Mouse (Mus musculus) retina, adult 2 months (tissue): ENCODE data around the gene Tuba1a.
"Not testable (repeated sequence)": the region's sequence is repeated elsewhere in the genome, so short reads cannot be mapped to it uniquely, and the experiment has no call there.

Experiments used
- DNase-seq: peaks from one replicate; pipeline ENCODE4 v3.0.0-alpha.2; 2012; ENCODE audit warnings: low read depth, low spot score

Tuba1a gene

DNA sequence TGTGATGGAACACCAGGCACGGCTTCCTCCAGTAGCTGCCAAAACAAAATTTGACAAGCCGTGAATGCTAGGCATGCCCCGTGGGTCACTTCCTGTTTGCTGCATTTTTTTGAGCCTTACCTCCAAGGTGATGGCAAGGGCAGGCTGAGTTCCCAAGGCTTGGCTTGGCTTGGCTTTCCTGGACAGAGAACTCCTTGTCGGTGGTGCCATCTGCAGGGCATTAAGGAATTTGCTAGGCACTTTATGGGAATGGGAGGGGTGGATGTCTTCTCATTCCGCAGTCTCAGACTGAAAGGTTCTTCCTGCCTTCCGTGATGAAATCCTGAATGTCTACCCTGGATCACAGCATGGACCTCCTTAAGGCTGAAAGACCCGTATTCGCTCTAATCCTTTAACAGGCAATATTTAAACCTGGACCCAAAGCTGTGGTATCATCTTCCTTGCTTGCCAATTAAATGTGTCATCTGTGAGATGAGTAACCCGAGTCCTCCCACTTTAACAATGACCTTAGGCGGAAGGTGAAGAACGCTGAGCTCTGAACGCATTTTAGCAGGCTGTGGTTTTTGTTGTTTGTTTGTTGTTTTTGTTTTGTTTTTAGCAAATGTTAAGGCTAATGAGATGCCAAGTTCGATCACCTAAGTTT lies 24.8 kb downstream of the Tuba1a start:
- DNase-seq = peak; percentile 65

- DNase-seq = no peak
Measured at GRCm38 (mm10) chr15:98927566-98927965, 25.9 kb downstream of the Tuba1a start.

DNA sequence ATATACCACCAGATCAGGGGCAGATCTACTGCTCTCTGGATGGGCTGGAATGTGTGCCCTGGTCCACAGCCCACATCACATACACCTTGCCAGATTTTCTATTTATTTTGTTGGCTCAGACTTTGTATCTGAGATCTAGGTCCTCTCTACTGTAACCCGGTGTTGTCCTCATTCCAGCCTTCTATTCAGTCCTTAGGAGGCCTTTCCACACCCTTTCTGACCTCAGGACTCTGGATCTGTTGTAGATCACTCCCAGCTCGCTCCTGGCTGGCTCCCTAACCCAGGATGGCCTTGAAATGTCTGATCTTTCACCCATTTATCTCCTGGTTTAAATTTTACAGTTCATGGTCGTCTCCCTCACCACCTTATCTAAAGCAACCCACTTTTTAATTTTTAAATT lies 28.8 kb downstream of the Tuba1a start:
- no peak for DNase-seq

DNA sequence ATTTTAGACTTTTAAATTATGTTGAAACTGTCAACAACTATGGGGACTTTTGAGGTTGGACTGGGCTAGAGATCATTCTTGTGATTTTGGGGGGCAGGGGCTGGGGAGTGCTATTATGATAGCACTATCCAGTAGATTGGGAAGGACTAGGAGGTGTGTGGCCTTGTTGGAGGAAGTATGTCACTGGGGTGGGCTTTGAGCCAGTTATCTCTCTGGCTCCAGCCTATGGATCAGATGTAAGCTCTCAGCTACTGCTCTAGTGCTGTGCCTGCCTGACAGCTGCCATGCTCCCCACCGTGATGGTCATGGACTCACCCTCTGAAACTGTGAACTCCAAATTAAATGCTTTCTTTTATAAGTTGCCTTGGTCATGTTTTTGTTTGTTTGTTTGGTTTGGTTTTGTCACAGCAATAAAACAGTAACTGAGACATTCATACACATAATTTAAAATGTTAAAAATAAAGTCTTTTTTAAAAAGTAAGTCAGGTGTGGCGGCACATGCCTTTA lies 30.4 kb downstream of the Tuba1a start:
- no peak for DNase-seq

GRCm38 (mm10) chr15:98922581-98922980 lies 30.9 kb downstream of the Tuba1a start:
- DNase-seq = no peak

GRCm38 (mm10) chr15:98921510-98921909 lies 32.0 kb downstream of the Tuba1a start:
- DNase-seq = no peak

GRCm38 (mm10) chr15:98918499-98918895 lies 35.0 kb downstream of the Tuba1a start:
- not testable (repeated sequence) for DNase-seq

DNA sequence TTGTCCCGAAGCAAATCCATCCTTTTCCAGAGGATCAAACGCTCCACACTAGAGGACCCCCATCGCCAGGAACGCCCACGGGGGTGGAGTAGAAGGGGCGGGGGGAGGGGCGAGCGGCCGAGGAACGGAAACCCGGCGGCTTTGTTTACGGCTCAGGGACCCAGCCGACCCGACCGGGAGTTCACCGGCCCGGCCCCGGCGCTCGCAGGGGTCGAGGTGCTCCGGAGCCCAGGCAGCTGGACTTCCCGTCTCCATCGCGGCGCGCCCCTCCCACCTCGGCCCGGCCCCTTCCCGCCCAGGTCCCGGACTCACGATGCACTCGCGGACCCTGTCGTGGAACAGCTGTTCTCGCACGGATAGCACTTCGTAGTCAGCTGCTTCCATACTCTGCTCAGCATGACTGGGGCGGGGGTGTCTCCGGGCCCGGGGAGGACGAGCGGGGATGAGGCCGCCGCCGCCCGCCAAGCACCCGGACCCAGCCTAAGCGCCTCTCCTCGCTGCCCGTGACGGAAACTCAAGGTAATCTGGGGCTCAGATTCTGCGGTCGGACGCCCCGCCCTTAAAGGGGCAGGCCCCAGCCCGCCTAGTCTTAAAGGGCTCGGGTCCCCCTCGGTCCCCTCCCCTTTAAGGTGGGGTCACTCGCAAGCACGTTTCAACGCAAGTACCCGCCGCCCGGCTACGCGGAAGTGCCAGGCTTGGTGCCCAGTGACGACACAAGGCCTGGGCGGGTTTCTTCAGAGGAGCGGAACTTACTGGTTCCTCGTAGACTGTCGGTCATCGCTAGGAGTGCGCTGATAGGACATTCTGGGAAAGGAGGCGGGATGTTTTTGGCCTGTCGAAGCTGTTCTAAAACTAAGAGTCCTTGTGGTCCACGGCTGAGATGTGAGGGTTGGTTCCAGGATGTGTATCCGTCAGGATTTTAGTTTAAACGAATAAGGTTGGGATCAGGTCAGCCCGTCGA lies 35.7 kb downstream of the Tuba1a start, which contains the start of gene Lmbr1l:
TSS of gene Lmbr1l (minus strand) at position 694 of the 961 bp plus-strand sequence.
- DNase-seq = peak; percentile 96

- DNase-seq = no peak
Measured at GRCm38 (mm10) chr15:98917091-98917490, 36.4 kb downstream of the Tuba1a start.

- no peak for DNase-seq
Measured at GRCm38 (mm10) chr15:98916016-98916415, 37.5 kb downstream of the Tuba1a start.

DNA sequence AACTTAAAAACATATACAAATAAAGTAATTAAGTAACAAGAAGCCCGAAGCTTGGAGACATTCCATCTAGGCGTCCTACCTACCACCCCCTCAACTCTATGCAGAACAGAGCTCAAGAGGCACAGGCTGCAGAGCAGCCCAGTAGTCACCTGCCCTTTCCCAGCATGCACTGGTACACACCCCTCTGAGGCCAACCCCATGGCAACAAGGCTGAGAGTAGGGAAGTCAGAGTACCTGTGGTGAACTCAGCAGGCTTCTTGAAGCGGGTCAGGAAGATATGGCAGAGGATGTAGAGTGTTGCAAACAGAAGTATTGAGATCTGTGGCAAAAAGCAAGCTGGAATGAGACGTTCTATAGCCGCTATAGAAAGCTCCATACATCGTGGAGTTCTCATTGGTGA lies 38.6 kb downstream of the Tuba1a start:
- DNase-seq = no peak

DNA sequence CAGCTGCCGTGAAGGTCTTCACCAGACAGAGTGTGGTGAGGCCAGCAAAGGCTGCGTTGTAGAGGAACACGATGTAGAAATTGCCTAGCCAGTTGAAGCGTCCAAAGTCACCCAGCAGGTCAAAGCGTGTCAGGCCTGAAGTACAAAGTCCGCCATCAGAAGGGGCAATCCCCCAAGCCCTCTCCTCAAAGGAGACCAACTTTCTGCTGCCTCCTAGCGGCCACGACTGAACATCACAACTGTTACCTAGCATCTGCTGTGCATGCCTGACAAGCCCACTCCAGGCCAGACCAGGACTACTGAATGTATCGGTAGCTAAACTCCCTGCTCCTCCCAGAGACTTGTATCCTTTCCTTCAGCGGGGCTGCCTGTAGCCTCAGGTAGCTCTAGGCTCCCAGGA lies 48.8 kb downstream of the Tuba1a start:
- DNase-seq = no peak

DNA sequence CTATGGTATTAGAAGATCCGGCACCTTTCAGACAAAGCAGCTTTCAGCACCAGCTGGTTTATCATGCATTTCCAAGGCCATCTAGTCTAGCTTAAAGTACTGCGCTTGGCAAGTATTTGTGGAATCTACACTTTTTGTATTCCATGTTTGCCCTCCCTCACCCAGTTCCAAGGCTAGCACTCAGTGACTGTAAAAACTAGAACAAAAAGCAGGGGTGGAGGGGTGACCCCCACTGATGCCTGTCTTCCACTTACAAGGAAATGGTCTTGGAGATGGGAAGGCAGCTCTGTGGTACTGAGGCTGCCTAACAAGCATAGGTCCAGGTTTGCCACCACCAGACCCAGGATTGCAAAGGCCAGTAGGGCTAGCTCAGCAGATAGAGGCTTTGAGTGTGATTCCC lies 50.9 kb downstream of the Tuba1a start:
- DNase-seq = no peak

GRCm38 (mm10) chr15:98901530-98901929 lies 52.0 kb downstream of the Tuba1a start:
- no peak for DNase-seq
